Mouse (Mus musculus) v-Abl transformed pro-B cells (cell line): Measurements from ENCODE around the gene Map1b.

Source experiments
- in situ Hi-C, 2 experiments: fragments of 400-800 bp; cut with MboI; formaldehyde crosslinking; loops; one replicate each; pipeline ENCODE4 v1.15.1; 2025; ENCODE audit not compliant: unreplicated experiment in 2 of 2

Gene Map1b

GRCm38 (mm10) chr13:99451276-99451675 is 65.1 kb downstream of the Map1b start:
- in situ Hi-C loops = no loop called here

DNA sequence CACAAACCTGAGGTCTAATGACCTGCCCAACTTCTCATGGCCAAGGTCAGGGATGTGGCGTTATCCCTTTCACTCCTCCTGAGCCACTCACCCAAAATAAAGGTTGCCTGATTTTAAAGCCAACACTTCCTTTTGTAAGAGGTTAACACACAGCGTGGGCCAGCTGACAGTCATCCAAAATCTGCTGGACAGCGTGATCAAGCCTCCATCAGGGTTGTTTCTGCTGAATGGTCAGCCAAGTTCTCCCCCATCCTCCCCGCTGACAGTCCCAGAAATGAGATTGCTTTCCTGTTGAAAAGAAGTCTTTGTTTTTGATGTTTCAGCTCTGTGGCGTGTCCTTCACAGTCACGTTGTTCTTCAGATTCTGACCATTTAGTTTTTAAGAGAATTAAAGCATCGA is 65.6 kb downstream of the Map1b start:
- in situ Hi-C loops = no loop called here

DNA sequence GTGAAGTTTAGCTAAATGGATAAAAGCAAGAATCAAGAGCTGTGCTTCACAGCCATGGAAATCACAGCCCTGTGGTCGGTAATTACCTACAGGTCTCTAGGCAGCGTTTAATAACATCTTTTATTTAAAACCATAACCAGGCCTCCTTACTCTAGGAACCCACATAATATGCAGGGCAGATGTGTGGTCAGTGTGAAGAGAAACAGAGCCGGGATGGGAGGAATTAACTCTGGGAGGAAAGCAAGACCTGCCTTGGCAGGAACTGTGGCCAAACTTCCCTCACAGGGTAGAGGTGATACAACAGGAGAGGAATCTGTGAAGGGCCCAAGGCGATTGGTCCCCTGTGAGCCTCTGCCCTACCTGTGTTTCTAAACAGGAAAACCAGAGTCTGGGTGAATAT is 66.8 kb downstream of the Map1b start:
- in situ Hi-C loops = no loop called here

DNA sequence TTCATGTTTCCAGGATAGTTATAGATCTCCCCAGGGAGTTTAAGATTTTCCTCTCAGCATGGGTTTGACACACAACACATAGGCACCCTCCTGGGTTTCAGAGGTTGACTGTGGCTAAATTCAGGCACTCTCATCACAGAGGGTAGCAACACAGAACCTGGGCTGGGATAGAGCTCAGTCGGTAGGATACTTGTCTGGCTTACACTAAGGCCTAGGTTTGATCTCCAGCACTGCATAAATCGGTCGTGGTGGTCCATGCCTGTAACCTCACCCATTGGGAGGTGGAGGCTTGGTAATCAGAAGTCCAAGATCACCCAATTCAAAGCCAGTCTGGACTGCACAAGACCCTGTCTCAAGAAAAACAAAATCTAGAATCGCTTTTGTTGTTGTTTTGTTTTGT is 68.1 kb downstream of the Map1b start:
- in situ Hi-C loops = no loop called here

- in situ Hi-C loops = no loop called here
Measured at GRCm38 (mm10) chr13:99447403-99448199, 68.7 kb downstream of the Map1b start.

GRCm38 (mm10) chr13:99447002-99447401 is 69.3 kb downstream of the Map1b start:
- in situ Hi-C loops = no loop called here

DNA sequence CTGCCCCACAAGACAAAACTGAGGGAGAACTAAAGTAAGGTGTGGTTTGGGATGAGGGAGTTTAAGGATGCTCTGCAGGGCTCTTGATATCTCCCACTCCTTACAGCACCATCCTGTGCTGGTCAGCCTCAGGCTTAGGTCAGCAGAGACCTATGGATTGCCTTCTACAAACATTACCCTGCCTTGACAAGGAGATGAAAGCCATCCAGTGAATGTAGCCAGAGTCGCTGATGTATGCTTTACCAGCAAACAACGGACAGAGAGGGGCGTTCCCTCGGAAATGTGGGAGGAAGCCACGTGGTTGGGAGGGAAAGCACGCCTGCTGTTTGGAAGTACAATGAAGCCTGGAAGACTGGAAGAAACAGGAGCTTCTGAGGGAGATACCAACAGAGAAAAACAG is 71.5 kb downstream of the Map1b start:
- in situ Hi-C loops = no loop called here

DNA sequence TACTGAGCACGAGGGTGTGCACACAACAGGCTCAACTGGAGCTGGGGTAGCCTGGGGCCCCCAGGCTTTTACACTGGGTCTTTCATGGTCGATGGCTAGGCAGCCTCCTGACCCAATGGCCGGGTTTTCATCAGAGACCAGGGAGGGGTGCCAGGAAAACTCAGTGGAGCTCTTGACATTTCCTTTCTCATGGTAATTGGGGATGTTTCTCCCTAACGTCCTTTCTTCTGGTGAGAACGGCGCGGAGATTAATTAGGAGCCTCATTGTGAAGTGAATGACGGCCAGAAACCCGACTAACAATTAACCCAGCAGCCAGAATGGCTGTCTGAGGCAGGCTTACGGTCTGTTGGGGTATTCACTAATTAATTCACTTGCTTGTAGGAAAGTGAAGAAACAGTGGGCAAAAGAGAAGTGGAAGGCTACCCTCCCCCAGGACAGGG is 71.9 kb downstream of the Map1b start:
- in situ Hi-C loops = no loop called here

DNA sequence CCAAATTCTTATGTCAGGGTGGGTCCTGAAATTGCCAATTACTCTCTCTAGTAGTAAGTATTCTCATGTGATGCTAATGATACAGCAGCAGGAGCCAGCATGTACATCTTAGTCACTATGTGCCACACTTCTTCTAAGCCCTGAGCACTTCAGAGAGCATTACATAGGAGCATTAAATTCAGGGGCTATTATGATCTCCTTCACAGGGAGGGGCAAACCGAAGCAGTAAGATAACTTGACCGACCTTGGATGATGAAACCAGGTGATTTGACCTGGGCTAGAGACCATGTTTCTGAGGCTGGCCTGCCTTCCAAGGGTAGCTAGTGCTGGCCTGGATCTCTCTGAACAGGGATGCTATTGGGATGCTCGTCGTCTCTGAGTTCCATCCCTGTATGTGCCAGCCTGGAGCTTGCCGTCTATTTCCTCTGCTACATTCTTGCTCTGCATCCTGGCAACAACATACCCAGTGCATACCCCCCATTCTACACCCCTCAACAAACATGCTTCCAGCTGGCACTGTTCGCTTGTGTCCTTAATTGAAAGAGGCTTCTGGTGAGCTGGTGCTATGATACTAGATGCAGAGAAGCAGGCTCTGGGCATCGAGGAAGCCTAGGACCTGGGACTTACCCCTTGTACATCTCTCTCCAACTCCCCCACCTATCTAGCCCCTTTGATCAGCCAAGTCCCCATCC is 72.7 kb downstream of the Map1b start:
- in situ Hi-C loops = no loop called here

DNA sequence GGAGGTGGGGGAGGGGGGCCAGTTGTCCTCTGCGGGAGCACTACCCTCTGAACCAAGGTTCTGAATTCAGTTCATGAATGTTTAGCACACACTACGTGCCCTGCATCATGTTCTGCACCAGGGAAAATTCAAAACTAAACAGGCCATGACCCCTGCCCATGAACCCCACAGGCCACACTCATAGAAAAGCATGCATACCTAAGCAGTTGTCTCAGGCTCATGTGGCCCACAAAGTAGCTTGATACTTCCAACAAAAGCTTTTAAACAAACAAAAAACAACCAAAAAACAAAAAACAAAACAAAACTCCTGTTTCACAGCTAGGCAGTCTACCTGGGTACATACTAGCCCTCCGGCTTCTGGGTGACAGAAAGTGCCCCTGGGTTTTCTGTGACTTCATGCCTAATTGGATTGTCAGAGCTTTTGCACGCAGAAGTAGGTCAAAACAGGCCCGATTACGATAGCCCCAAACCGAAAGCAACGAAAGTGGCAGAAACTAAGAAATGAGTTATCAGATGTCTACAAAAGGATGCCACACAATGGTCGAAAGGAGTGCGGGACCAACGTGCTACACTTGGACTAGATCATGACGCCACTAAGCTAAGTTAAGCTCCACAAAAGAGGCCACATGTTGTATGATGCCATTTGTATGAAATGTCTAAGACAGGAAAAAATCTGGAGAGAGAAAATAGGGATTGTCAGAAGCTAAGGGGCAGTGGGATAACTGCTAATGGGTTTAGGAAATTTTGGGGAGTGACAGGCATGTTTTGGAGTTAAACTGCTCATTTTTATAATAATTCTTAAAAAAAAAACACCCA is 73.7 kb downstream of the Map1b start:
- in situ Hi-C loops = no loop called here

DNA sequence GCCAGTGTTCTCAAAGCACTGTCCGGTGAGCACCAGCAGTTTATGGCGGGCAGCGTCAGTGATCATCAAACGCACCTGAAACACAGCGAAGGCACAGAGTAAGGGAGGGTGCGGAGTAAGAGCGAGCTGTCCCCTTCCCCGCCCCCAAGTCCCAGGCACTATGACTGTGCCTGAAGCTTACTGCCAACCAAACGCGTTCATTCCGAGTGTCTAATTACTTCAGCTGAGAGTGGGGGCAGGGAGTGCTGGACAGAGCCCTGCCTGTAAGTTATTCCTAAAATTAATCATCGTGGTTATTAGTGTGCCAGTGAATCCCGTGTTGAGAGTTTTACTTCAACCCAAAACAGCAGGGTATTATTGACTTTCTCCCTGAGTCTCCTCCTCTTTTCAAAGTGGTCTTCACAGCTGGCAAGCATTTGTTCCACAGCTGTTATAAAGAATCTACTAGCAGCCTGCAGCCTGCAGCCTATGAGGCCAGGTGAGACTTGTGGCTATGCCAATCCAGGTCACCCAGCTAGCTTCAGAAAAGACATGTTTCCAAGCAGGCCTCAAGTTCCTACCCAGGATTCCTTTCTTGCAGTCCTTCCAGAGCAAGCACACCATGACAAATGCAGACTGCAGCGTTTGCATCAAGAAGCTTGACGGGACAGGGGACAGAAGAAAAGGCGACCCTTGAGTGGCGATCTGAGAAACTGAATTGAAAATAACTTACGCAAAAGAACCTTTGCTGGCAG is 74.5 kb downstream of the Map1b start:
- in situ Hi-C loops = no loop called here

DNA sequence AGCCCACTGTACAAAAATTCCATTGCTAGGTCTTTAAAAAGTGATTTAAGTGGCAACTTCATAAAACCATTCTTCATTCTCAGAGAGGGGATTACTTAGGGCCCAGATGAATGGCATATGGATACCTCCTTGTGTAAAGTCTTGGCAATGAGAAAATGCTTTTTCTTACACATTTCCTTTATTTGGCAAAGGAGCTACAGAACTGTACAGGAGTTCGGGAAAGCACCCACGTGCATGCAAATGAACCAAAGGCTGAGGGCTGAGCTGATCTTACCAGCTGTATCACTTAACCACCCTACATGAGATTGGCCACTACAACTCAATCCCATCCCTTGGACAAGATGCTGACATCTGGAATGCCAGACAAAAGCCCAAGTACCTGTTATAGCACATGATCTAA is 76.1 kb downstream of the Map1b start:
- in situ Hi-C loops = no loop called here

DNA sequence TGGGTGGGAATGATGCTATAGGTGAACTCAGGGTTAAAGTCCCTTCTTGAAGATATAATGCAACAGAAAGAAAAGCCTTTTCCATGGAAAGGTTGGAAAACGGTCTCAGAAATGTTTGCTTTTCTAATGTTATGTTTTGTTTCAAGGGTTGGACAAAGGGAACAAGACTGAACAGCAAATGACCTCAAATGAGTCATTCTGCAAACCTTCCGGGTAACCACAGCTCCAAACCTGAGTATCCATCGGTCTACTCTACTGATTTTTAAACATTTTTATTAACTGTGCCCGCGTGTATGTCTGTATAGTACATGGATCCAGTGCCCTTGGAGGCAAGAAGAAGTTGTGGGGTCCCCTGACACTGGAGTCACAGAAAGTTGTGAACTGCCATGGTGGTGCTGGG is 77.0 kb downstream of the Map1b start:
- in situ Hi-C loops = no loop called here

DNA sequence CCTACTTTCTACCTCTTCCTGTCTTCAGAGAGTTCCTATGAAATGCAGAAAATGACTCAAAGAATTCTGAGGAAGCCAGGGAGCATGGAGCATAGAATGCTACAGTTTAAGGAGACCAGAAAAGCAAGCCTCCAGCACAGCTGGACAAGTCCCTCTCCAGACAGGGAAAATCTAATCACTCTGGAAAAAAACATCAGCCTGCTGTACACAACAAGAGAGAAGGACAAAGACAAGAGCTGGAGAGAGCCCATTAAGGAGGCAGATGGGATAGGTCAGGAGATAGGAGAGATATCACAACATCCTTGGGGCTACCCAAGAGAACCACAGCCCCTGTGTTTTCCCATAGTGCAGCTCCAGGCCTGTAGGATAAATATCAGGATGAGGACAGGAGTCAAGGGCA is 79.3 kb downstream of the Map1b start:
- in situ Hi-C loops = no loop called here

DNA sequence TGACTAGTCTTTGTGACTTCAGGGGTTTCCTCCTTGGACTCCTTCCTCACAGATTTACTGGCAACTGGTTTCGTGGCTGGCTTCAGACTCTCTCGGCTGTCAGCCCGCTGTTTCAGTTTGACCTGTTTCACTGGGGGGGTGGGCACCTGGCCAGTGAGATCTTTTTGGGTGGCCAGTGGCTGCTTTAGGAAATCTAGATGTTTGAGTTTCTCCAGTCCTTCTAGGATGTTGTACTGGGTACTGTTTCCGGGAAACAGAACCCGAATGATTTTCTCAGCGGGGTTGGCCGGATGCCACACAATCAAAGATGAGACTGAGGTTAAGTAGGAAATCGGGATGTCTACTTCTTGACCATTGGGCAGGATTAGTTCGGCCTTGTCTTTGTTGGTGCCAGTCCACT is 81.8 kb downstream of the Map1b start:
- in situ Hi-C loops = no loop called here

DNA sequence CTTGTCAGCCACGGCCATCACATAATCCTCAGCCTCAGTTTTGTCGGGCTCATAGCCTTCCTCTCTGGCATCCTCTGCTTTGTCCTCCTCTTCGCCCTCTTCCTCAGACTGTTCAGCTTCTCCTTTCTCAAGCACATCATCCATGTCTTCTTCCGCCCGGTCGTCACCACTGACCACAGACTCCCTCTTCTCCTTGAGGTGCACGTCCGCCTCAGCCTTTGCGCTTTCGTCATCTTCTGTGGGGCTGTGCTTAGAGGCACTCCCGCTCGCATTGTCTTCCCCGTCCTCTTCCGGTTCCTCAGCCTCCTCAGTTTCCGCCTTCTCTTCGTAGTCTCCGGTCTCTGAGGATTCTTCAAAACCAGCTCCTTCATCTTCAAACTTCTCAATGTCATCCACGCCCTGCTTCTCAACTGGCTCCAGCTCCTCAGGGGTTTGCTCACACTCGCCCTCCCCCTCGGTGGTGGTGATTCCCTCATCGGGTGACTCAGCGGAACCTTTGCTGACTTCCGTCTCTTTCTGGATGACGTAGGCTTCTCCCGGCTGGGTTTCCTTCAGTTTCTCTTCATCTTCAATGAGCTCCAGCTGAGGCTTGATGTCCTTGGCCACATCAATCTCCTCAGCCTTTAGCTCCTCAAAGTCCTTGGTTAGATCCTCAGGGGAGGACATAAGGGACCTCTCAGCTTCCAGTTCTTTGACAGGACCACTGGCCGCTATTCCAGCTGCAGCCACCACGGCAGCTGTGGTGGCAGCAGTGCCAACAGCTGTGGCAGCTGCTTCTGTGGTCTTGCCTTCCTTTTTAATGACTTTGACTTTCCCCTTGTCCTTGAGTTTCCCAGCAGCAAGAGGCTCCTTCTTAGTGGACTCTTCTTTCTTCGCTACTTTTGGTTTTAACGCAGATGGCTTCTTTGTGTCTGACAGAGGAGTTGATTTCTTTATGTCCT is 83.0 kb downstream of the Map1b start:
- in situ Hi-C loops = no loop called here

DNA sequence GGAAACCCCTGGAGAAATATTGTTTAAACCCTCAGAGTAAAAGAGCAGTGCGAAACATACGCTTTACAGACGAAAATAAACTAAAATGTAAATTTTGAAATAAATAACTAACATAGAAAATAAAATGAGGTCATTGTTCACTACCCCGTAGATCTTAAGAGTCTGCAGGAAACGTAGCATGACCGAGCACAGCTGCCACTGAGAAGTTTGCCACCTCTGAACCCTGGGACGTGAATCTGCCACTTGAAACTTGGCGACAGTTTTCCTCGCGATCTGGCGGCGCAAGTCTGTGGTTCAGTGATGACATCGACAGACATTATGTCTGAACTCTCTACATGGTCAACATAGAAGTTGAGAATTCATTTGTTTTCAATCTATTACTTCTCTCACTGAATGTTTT is 92.8 kb downstream of the Map1b start:
- in situ Hi-C loops = no loop called here

DNA sequence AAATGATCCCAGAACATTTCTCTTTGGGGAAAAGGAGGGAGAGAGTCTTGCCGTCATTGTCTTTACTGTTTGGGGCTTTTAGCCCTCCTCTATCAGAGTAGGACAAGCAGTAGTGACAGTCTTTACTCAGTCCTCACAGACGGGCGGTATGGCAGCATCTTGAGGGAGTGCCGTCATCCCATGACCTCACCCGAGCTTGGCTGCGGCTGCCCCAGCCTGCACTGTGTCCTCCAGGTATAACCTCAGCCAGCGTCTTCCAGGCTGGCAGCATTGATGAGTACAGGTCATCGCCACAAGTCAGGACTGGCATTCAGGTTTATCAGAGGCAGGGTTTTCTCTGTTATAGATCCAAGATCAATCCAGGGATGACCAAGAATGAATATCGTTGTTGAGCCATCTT is 99.7 kb downstream of the Map1b start:
- in situ Hi-C loops = no loop called here

GRCm38 (mm10) chr13:99414352-99414742 is 102.0 kb downstream of the Map1b start:
- in situ Hi-C loops = no loop called here
